Mouse (Mus musculus): ENCODE data around the gene Fv1. TPM values are rescaled to one million over a fixed set of nuclear protein-coding genes. Genes with fewer than 3 reads are reported as not detected.

Gene Fv1
- polyA plus RNA-seq, 1 experiment = 1.4 TPM

Other genes starting within 250 kb of the Fv1 start
- gene Zfp979, start 226.5 kb upstream of the Fv1 start, polyA plus RNA-seq (2012; rRNA removed) = 0.05 TPM in 1 of 2 replicates, not detected in the other
- not detected in 2 replicates for gene Zfp534, start 166.4 kb upstream of the Fv1 start, polyA plus RNA-seq (2012; rRNA removed)
- 0.70 and 0.71 TPM in 2 replicates for gene Zfp984, start 59.2 kb upstream of the Fv1 start, polyA plus RNA-seq (2012; rRNA removed)
- 0.84 and 0.89 TPM in 2 replicates for gene Zfp933, start 20.6 kb upstream of the Fv1 start, polyA plus RNA-seq (2012; rRNA removed)
- 53.3 and 64.6 TPM in 2 replicates for gene Miip, start 163 bp upstream of the Fv1 start, polyA plus RNA-seq (2012; rRNA removed)
- 51.7 and 75.1 TPM in 2 replicates for gene Mfn2, start 35.7 kb downstream of the Fv1 start, polyA plus RNA-seq (2012; rRNA removed)
- gene Plod1, start 67.8 kb downstream of the Fv1 start, polyA plus RNA-seq (2012; rRNA removed) = 15.5 and 18.3 TPM in 2 replicates
- 83.1 and 111 TPM in 2 replicates for gene 2510039O18Rik, start 71.9 kb downstream of the Fv1 start, polyA plus RNA-seq (2012; rRNA removed)
- gene Nppb, start 116.8 kb downstream of the Fv1 start, polyA plus RNA-seq (2012; rRNA removed) = not detected in 2 replicates
- gene Nppa, start 131.7 kb downstream of the Fv1 start, polyA plus RNA-seq (2012; rRNA removed) = 0.22 TPM in 1 of 2 replicates, not detected in the other
- gene Clcn6, start 169.8 kb downstream of the Fv1 start, polyA plus RNA-seq (2012; rRNA removed) = 2.4 and 3.2 TPM in 2 replicates
- gene Mthfr, start 170.1 kb downstream of the Fv1 start, polyA plus RNA-seq (2012; rRNA removed) = 7.2 and 12.1 TPM in 2 replicates
- gene Agtrap, start 219.1 kb downstream of the Fv1 start, polyA plus RNA-seq (2012; rRNA removed) = 13.3 and 15.4 TPM in 2 replicates